Mouse (Mus musculus): ENCODE results near the gene Mt3.

- TF ChIP-seq POLR2A (IDR thresholded peaks at IDR 0.05; ENCODE audit: insufficient read depth, low read depth, low read length) (no peak), CTCF (IDR thresholded peaks at IDR 0.05) (no peak), EP300 (IDR thresholded peaks at IDR 0.05; ENCODE audit: insufficient read depth, low read depth, low read length) (no peak)
Measured at GRCm38 (mm10) chr8:94194591-94195223, 42.3 kb downstream of the Mt3 start.
